Mouse (Mus musculus) megakaryocyte, embryonic 14.5 days (primary cell): ENCODE results near the gene Prdx1.

ENCODE experiments used
- FLI1 ChIP-seq: IDR thresholded peaks from 2 replicates; pipeline ENCODE4 v1.6.1; 2012; ENCODE audit warnings: low read length, inconsistent platforms, mixed read lengths
- GATA1 ChIP-seq: IDR thresholded peaks from 3 replicates; pipeline ENCODE4 v1.6.1; 2012; ENCODE audit warnings: mixed read lengths, low read length, inconsistent platforms, borderline replicate concordance

GRCm38 (mm10) chr4:116651797-116652135 is 33.6 kb upstream of the Prdx1 start:
- TF ChIP-seq FLI1, result no peak
- no peak for TF ChIP-seq GATA1
